Mouse (Mus musculus) liver, adult 2 months (tissue): Measurements from ENCODE around the gene Gpx6. TPM values are rescaled to one million over a fixed set of nuclear protein-coding genes. Genes with fewer than 3 reads are reported as not detected.

Experiments
- DNase-seq: peaks from one replicate; pipeline ENCODE4 v3.0.0-alpha.2; 2011; ENCODE audit warnings: low read depth, low spot score; ENCODE audit errors: extremely low read depth
- H3K27ac ChIP-seq: fragments of 200-500 bp; replicated peaks from 2 replicates; pipeline ENCODE4 v1.5.1; 2012; ENCODE audit warnings: low read depth, mild to moderate bottlenecking, control low read depth, inconsistent platforms, low read length; ENCODE audit not compliant: insufficient read depth
- H3K27me3 ChIP-seq: fragments of 200-500 bp; 2 replicates; pipeline ENCODE4 v1.6.1; 2012; ENCODE audit warnings: mild to moderate bottlenecking, moderate library complexity, low read length, inconsistent platforms; ENCODE audit not compliant: control insufficient read depth, insufficient read depth
- H3K36me3 ChIP-seq: fragments of 200-500 bp; 2 replicates; pipeline ENCODE4 v1.6.1; 2012; ENCODE audit warnings: low read length, inconsistent platforms; ENCODE audit not compliant: control insufficient read depth, insufficient read depth
- H3K4me1 ChIP-seq: fragments of 200-500 bp; 2 replicates; pipeline ENCODE4 v1.6.1; 2011; ENCODE audit warnings: low read length; ENCODE audit not compliant: control insufficient read depth, insufficient read depth
- H3K4me3 ChIP-seq: fragments of 200-500 bp; 2 replicates; pipeline ENCODE4 v1.5.1; 2011; ENCODE audit warnings: low read depth, mild to moderate bottlenecking, control low read depth, low read length, moderate library complexity; ENCODE audit not compliant: insufficient read depth
- H3K79me2 ChIP-seq: fragments of 200-500 bp; 2 replicates; pipeline ENCODE4 v1.6.1; 2012; ENCODE audit warnings: inconsistent platforms, mild to moderate bottlenecking, low read length, moderate library complexity; ENCODE audit not compliant: control insufficient read depth, insufficient read depth
- H3K9ac ChIP-seq: fragments of 200-500 bp; 2 replicates; pipeline ENCODE4 v1.6.1; 2012; ENCODE audit warnings: low read depth, mild to moderate bottlenecking, control low read depth, inconsistent platforms, low read length
- CTCF ChIP-seq: fragments of 200-500 bp; IDR thresholded peaks from 2 replicates; pipeline ENCODE4 v1.5.1; 2011; ENCODE audit warnings: low read depth, low read length, control low read depth
- POLR2A ChIP-seq: fragments of 200-500 bp; IDR thresholded peaks from 2 replicates; pipeline ENCODE4 v1.6.1; 2011; ENCODE audit warnings: low read length, control low read depth; ENCODE audit not compliant: insufficient read depth; ENCODE audit errors: extremely low read depth
- WGBS: fragments of 180-500 bp; shearing (Covaris S2); methylation state at CpG from one replicate; pipeline ENCODE4 v1.1.7; 2018; 5-methylcytosine and 5-hydroxymethylcytosine counted together
- polyA plus RNA-seq: library from polyadenylated mRNA; depleted of rRNA; stranded (reverse); fragments of >200 nt; gene quantifications from 2 replicates; pipeline ENCODE4 v1.2.3, GENCODE M21; 2012; rRNA removed
- total RNA-seq: library from RNA; depleted of rRNA; stranded (reverse); fragments of >200 nt; gene quantifications from 2 replicates; pipeline ENCODE4 v1.2.3, GENCODE M21; 2014; rRNA removed

The Gpx6 gene
- total RNA-seq (0.27 and 1.0 TPM in 2 replicates), polyA plus RNA-seq (0.55 and 0.70 TPM in 2 replicates)

GRCm38 (mm10) chr13:21311926-21312325 is at the start of gene Gpx6:
Gene Gpx6, plus strand, starts transcription at chr13:21312125.
- Histone ChIP-seq H3K4me1 (no peaks in the 10 kb centered on the region), H3K4me3 (no peak within 1 kb of the TSS), H3K36me3 (no peaks in the 10 kb centered on the region), H3K27me3 (no peaks in the 10 kb centered on the region), H3K27ac (no peak within 1 kb of the TSS), H3K9ac (no peak within 1 kb of the TSS), H3K79me2 (no peaks in the 10 kb centered on the region)
- 49% methylated on average over 3 of the region's 3 CpGs for WGBS
- TF ChIP-seq POLR2A: no peak
- TF ChIP-seq CTCF: no peak
- no peak for DNase-seq

- 19% methylated on average over 4 of the region's 4 CpGs for WGBS
- H3K4me1 ChIP-seq: peaks cover 3% of the 10 kb centered on the region; the same call in 1 of the 2 replicates
- TF ChIP-seq CTCF (no peak), POLR2A (no peak)
- H3K9ac ChIP-seq: peak overlapping the region; percentile 39
- no peaks in the 10 kb centered on the region for H3K36me3 ChIP-seq
- H3K4me3 ChIP-seq: no peak overlapping the region; the same call in 1 of the 2 replicates
- peaks cover 3% of the 10 kb centered on the region; the same call in 1 of the 2 replicates for H3K79me2 ChIP-seq
- peak overlapping the region; percentile 96 for H3K27ac ChIP-seq
- no peaks in the 10 kb centered on the region; the same call in 1 of the 2 replicates for H3K27me3 ChIP-seq
- peak; percentile 97 for DNase-seq
These were observed 49.0 kb upstream of the Gpx6 start for GRCm38 (mm10) chr13:21262787-21263461.

GRCm38 (mm10) chr13:21263910-21264309 is 48.0 kb upstream of the Gpx6 start:
- no peak for DNase-seq
- no peaks in the 10 kb centered on the region; the same call in 1 of the 2 replicates for H3K27me3 ChIP-seq
- TF ChIP-seq POLR2A: no peak
- no peak for TF ChIP-seq CTCF
- H3K4me1 ChIP-seq: peaks cover 3% of the 10 kb centered on the region; the same call in 1 of the 2 replicates
- peak overlapping the region; percentile 96 for H3K27ac ChIP-seq
- no peaks in the 10 kb centered on the region for H3K36me3 ChIP-seq
- H3K79me2 ChIP-seq: peaks cover 3% of the 10 kb centered on the region; the same call in 1 of the 2 replicates
- H3K9ac ChIP-seq: peak overlapping the region; percentile 77
- H3K4me3 ChIP-seq: peak overlapping the region; percentile 67
- WGBS: 2% methylated on average over 11 of the region's 11 CpGs

- Histone ChIP-seq H3K4me1 (peaks cover 3% of the 10 kb centered on the region; the same call in 1 of the 2 replicates), H3K9ac (peak overlapping the region; percentile 77), H3K4me3 (peak overlapping the region; percentile 67), H3K27me3 (no peaks in the 10 kb centered on the region), H3K79me2 (peaks cover 3% of the 10 kb centered on the region; the same call in 1 of the 2 replicates), H3K36me3 (no peaks in the 10 kb centered on the region), H3K27ac (peak overlapping the region; percentile 96)
- DNase-seq: no peak
- WGBS: 3% methylated on average over 11 of the region's 11 CpGs
- no peak for TF ChIP-seq POLR2A
- TF ChIP-seq CTCF: no peak
These were observed 47.6 kb upstream of the Gpx6 start for GRCm38 (mm10) chr13:21264366-21264765.

- Histone ChIP-seq H3K79me2 (peaks cover 3% of the 10 kb centered on the region; the same call in 1 of the 2 replicates), H3K9ac (no peak overlapping the region), H3K27me3 (no peaks in the 10 kb centered on the region), H3K4me1 (peaks cover 3% of the 10 kb centered on the region; the same call in 1 of the 2 replicates), H3K4me3 (no peak overlapping the region), H3K27ac (no peak overlapping the region), H3K36me3 (0 out of 2 replicates have a peak, but pooled peaks cover 1% of the 10 kb centered on the region)
- TF ChIP-seq POLR2A: no peak
- no peak for TF ChIP-seq CTCF
- 65% methylated on average over 2 of the region's 2 CpGs for WGBS
- DNase-seq: no peak
These were observed 46.2 kb upstream of the Gpx6 start for GRCm38 (mm10) chr13:21265736-21266135.

GRCm38 (mm10) chr13:21267541-21267940 is 44.4 kb upstream of the Gpx6 start:
- H3K4me1 ChIP-seq: peaks cover 3% of the 10 kb centered on the region; the same call in 1 of the 2 replicates
- TF ChIP-seq POLR2A (no peak), CTCF (no peak)
- 0 out of 2 replicates have a peak, but pooled peaks cover 1% of the 10 kb centered on the region for H3K36me3 ChIP-seq
- peaks cover 3% of the 10 kb centered on the region; the same call in 1 of the 2 replicates for H3K79me2 ChIP-seq
- no peak overlapping the region for H3K9ac ChIP-seq
- WGBS: 73% methylated on average over 4 of the region's 4 CpGs
- H3K4me3 ChIP-seq: no peak overlapping the region
- H3K27me3 ChIP-seq: no peaks in the 10 kb centered on the region
- DNase-seq: no peak
- H3K27ac ChIP-seq: no peak overlapping the region
